Mouse (Mus musculus) Patski (cell line): Measurements from ENCODE around the gene Ntm. TPM values are rescaled to one million over a fixed set of nuclear protein-coding genes. Genes with fewer than 3 reads are reported as not detected.

Source experiments
- ATAC-seq: fragments of 100-300 bp; one replicate; pipeline ENCODE4 v1.8.0; 2021
- CTCF ChIA-PET: fragments of 350-600 bp; sonication (Branson Sonifier 250); formaldehyde crosslinking; loops from one replicate; lab custom pipeline; 2022; ENCODE audit warnings: inconsistent platforms; lab: Charles Lee
- POLR2A ChIA-PET: fragments of 350-600 bp; sonication (Branson Sonifier 250); formaldehyde crosslinking; loops from one replicate; lab custom pipeline; 2022; ENCODE audit warnings: antibody characterized with exemption, inconsistent platforms; lab: Charles Lee
- DNase-seq: peaks from one replicate; pipeline ENCODE4 v3.0.0-alpha.2; 2011; ENCODE audit warnings: low read depth, low spot score
- H3K27me3 ChIP-seq: fragments of 371-371 bp; one replicate; pipeline ENCODE4 v1.5.1; 2021
- CTCF ChIP-seq: fragments of 100-300 bp; IDR thresholded peaks from one replicate; pipeline ENCODE4 v1.5.1; 2021
- in situ Hi-C: fragments of 300-500 bp; cut with MboI; formaldehyde crosslinking; loops from 3 replicates; pipeline ENCODE4 v1.11.1; 2018; ENCODE audit warnings: low pct_unique_long_range_greater_than_20kb, mixed read lengths
- polyA plus RNA-seq: library from polyadenylated mRNA; unstranded; gene quantifications from one replicate; pipeline ENCODE4 v1.2.3, GENCODE M21; 2021

Ntm gene
- polyA plus RNA-seq, 1 experiment from 2014 or later = 13.4 TPM

DNA sequence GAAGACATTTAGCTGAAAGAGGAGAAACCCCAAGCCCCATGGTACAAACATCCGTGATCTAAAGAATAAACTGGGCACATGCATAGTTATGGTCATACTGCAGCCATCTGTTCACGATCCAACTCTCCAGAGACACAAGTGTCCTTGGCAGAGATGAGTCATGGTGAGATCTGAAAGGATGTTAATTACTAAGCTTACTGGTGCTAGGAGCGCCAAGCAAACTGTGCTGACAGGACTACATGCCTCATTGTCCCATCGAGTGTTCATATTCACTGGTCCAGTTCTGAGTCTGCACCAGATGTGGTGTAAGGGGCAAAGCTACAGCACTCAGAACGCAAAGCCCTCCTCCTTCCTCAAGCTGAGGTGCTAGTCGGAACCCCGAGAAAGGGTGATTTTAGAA lies 745.0 kb downstream of the Ntm start:
- peaks cover 4% of the 10 kb centered on the region for H3K27me3 ChIP-seq
- DNase-seq = no peak
- CTCF ChIA-PET = no interaction called here
- in situ Hi-C loops = no loop called here
- POLR2A ChIA-PET = no interaction called here
- TF ChIP-seq CTCF = no peak
- no peak for ATAC-seq

DNA sequence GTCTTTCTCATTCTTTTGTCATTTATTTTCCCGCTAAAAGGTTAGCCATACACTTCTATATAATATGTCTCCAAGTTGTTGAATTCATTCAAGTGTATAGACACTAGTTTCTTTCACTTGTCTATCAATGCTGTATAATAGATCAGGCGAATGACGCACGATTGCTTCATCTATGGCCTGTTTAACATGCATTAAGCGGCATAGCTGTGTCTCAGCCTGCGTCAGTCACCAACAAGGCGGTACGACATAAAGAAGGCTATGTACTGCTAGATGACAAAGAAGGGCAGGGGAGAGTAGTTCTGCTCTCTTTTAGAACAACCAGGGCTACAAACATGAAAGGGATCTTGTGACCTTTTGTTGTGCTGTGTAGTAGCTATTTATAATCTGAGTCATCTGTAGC lies 746.4 kb downstream of the Ntm start:
- no peak for TF ChIP-seq CTCF
- ATAC-seq = no peak

DNA sequence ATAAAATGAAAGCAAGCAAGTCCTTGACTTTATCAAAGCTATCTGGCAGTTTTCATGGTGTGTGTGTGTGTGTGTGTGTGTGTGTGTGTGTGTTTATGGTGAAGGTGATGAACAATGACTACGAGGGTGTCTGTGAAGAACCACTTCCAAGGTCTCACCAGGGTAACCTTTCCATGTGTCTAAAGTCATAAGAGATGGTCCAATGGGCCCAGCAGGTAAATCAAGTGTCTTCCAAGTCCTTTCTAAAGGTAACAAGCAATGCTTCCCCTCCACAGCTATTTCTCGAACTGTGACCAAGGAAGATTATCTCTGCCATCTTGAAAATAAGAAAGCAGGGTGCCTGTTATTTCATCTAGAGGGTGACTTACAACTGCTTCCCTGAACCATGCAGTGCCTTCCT lies 747.1 kb downstream of the Ntm start:
- CTCF ChIA-PET = no interaction called here
- H3K27me3 ChIP-seq = peaks cover 4% of the 10 kb centered on the region
- DNase-seq (no peak), ATAC-seq (no peak)
- in situ Hi-C loops = no loop called here
- no peak for TF ChIP-seq CTCF
- POLR2A ChIA-PET = no interaction called here

More for the DNA sequence above, 746.4 kb downstream of the Ntm start:
- in situ Hi-C loops = no loop called here
- no peak for DNase-seq
- POLR2A ChIA-PET = no interaction called here
- CTCF ChIA-PET = no interaction called here
- peaks cover 4% of the 10 kb centered on the region for H3K27me3 ChIP-seq

DNA sequence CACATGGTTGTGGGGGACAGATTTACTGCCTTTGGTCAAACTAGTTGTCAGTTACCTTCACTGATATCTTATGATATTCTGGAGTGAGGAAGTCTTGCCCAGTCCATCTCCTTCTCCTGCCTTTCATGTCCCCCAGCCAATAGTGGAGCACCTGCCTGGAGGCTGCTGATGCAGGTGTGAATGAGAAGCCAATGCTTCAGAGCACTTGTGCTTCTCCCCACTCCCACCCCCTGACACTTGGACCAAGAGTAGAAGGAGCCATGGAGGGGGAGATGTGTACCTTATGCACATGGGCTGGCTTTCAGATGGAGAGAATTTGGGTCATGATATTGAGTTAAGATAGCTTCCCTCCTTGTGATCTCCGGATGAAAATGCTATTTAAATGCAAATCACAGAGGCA lies 747.7 kb downstream of the Ntm start:
- DNase-seq = no peak
- CTCF ChIA-PET = no interaction called here
- TF ChIP-seq CTCF = no peak
- peaks cover 4% of the 10 kb centered on the region for H3K27me3 ChIP-seq
- no peak for ATAC-seq
- in situ Hi-C loops = no loop called here
- POLR2A ChIA-PET = no interaction called here

DNA sequence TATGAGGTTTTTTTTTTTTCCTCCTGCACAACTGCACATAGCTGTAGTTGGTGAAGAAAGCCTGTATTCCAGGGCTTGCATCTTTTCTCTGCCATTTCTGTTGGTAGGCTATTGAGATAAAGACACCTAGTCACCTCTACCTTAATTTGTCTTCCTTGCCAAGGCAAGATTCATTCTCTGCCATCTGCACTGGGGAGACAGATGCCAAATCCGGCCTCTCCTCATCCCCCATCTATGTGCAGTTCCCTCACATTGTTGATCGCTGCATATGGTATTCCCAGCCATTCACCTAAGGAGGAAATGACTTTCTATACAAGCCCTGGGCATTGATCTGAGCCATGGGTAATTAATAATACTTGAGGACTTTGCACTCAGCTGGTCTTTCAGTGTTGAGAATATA lies 753.7 kb downstream of the Ntm start:
- CTCF ChIA-PET = interaction anchor here (1.5 kb wide), 1 partner anchor 10 kb away, joined by 5 read pairs; no protein-coding TSS in a partner anchor
- in situ Hi-C loops = no loop called here
- TF ChIP-seq CTCF = no peak

DNA sequence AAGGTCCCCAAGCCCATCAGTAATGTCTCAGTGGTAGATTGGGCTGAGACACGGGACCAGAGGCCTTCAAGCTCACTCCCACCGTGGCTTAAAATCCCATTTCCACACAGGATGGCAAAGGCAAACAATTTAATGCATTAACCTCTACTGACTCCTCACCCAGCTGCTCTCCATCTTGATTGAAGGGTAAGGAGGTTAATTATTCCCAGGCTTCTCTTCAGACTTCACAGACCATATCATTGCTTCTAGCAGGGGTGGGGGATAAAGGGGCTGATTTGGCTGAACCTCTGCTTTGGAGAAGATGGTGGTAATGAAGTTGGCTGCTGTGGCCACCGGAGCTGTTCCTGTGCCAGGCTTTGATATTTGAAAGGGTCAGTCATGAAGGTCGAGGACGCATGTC lies 754.8 kb downstream of the Ntm start:
- DNase-seq (no peak), ATAC-seq (no peak)
- in situ Hi-C loops = no loop called here
- ChIA-PET POLR2A (no interaction called here), CTCF (interaction anchor here (1.5 kb wide), 1 partner anchor 11 kb away, joined by 5 read pairs; no protein-coding TSS in a partner anchor)
- no peak for TF ChIP-seq CTCF
- H3K27me3 ChIP-seq = peaks cover 4% of the 10 kb centered on the region

More for the DNA sequence above, 753.7 kb downstream of the Ntm start:
- ATAC-seq = no peak
- POLR2A ChIA-PET = no interaction called here
- H3K27me3 ChIP-seq = peaks cover 4% of the 10 kb centered on the region
- DNase-seq = no peak

DNA sequence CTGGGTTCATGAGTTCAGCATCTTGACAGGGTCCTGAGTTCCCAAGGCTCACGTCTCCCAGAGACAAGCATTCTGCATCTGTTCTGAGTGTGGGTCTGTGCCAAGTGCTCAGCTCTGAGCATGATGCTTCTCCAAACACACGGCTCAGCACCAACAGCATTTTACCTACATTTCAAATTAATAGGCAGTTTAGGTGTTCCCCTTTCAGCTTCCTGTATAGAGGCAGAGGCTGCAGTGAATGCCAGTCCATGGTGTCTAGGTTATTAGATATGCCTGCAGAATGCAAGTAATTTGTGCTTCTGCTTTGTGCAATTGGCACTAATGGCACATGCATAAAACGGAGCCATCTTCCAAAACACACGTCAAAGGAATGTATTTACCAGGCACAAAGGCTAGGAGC lies 757.3 kb downstream of the Ntm start:
- ChIA-PET CTCF (interaction anchor here (1.7 kb wide), 1 partner anchor 15 kb away, joined by 3 read pairs; no protein-coding TSS in a partner anchor), POLR2A (no interaction called here)
- H3K27me3 ChIP-seq = peaks cover 4% of the 10 kb centered on the region
- in situ Hi-C loops = no loop called here
- ATAC-seq (no peak), DNase-seq (no peak)
- TF ChIP-seq CTCF = no peak

DNA sequence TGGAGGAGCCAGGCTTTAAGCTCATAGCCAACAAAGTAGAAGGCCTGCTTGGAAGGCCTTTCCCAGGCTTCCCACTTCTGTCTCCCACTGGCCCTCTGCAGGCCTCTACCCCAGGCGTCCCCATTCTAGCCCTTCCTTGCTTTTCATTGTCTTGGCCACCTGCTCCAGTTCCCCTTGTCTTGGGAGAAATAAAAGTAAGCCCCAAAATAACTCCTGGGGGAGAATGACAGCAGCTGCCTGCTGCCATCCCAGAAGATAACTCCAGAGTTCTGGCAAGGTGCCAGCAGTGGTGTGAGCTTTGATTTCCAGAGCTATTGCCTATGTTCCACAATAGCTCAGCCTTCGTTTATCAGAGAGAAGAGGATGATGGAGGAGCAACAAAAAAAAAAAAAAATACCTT lies 760.7 kb downstream of the Ntm start:
- no peak for DNase-seq
- no peak for TF ChIP-seq CTCF
- CTCF ChIA-PET = no interaction called here

DNA sequence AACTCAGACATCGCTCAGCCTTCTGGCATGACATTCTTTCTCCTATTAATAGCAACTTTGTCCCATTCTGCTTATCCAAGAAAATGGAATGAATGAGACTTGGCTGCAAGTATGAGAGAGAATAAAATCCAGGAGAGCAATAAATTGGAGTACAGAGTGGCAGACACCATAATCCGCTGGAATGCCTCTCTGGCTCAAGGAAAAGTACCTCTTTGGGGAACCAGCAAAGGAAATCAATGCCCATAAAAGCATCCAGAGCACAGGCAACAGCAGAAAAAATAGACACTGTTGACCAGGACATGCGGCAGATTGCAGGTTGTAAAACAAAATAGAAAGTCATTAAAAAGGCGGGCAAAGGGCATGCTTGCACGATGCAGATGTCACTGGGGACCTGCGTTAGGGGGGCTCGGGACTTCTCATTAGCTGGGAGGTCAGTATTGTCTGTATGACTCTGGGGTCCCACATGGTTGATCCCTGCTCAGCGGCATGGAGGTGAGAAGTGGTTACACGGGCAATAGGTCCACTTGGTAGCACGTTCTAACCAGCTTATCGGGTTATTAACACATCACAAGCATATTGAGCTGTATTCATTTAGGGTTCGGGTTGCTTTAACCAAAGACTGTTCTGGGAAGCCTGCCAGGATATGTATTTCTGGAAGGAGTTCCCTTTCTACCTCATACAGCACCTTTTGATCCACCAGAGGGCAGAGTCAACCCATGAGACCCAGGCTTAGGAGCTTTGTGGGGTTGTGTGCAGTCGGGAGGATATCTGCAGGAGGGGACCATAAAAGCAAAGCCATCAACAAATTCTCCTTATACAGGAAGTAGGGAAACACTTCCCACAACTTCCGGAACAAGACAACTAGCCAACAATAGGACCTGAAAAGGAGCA lies 761.5 kb downstream of the Ntm start:
- POLR2A ChIA-PET = interaction anchor here (0.6 kb wide), 1 partner anchor 924 kb away, joined by 3 read pairs; no protein-coding TSS in a partner anchor

More for the DNA sequence above, 760.7 kb downstream of the Ntm start:
- in situ Hi-C loops = no loop called here
- H3K27me3 ChIP-seq = peaks cover 4% of the 10 kb centered on the region
- POLR2A ChIA-PET = interaction anchor here (0.6 kb wide), 1 partner anchor 925 kb away, joined by 3 read pairs; no protein-coding TSS in a partner anchor
- no peak for ATAC-seq

DNA sequence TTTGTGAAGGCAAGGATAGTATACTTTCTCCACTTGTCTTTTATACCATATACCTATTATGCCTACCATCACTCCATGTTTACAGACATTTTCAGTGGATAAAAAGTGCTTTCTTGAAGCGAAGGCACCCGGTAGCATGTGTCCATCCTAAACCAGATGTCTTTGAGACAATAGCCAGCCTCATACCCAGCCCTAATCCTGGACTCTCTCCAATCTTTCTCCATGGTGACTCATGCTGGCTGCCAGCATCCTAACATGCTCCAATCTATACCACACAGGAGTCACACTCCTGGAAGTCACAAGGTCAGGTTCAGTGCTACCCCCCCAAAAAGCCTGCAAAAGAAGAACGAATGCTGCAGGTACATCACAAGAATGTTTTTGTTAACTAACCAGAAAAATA lies 765.9 kb downstream of the Ntm start:
- CTCF ChIA-PET = no interaction called here
- TF ChIP-seq CTCF = no peak
- H3K27me3 ChIP-seq = no peaks in the 10 kb centered on the region
- in situ Hi-C loops = no loop called here
- ATAC-seq (no peak), DNase-seq (no peak)
- POLR2A ChIA-PET = no interaction called here

More for the DNA sequence above, 761.5 kb downstream of the Ntm start:
- in situ Hi-C loops = no loop called here
- peak; percentile 68 for TF ChIP-seq CTCF
- CTCF ChIA-PET = no interaction called here
- H3K27me3 ChIP-seq = peaks cover 3% of the 10 kb centered on the region
- ATAC-seq (peak; percentile 47), DNase-seq (no peak)

DNA sequence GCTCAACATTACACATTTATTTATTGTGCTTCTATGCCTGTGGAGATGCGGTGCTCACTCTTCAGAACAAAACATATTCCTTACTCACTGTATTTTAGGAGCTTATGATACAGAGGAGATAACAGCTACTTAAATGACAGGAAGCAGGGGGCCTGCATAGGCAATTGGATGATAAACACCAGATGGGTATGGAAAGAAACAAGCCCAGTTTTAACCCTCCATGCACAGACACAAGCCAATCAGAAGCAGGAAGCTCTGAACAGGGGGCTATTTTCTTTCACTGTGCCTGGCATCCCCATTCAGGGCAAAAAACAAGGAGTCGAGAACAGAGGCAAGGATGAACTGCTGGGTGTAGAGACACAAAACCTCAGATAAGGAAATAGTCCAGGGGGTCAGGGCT lies 768.7 kb downstream of the Ntm start:
- no peak for TF ChIP-seq CTCF

More for the DNA sequence above, 768.7 kb downstream of the Ntm start:
- in situ Hi-C loops = no loop called here
- DNase-seq = no peak
- ATAC-seq = no peak
- no peaks in the 10 kb centered on the region for H3K27me3 ChIP-seq
- ChIA-PET CTCF (no interaction called here), POLR2A (no interaction called here)
